Comparison of ENCODE assay signal across 1 mouse cellular context in the genomic region with DNA sequence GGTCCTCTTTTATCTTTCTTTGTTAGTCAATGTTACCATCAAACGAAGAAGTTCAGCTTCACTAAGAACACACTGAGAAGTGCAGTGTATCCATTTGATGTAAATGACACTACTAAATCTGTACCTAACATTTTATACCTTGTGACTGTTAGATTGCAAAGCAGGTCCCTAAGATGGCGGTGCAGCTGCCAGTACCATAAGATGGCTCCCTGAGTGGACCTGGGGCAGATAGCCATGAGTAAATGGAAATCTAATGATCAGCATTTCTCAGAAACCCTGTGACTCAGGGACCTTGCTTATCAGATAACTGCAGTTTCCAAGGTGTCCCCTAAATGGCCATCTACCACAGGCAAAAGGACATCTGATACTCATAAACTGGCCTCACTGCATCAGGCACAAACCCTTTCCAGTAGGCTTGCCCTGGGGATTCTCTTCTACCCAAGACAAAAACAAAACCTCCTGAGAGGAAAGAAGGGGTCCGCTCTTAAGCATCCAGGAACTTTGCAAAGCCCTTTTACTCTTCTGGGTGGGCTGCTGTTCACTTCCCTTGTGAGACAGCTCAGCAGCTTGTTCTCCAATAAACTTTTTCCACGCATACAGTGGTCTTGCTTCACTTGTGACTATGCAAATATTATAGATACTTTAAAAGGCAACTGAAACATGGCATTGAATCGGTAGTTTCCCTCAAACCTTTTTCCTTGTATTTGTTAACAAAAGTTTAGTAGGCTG.
TF ChIP-seq lines count a peak whose summit lies in the region.

No protein-coding gene starts in this region.

TF ChIP-seq in CH12.LX, 34 proteins besides CTCF, POLR2A, EP300 and RAD21:
- TF ChIP-seq NRF1 (IDR thresholded peaks at IDR 0.05; ENCODE audit: low read depth, low read length) (peak; percentile 56; the same call in 1 of the 2 replicates), MAFK (IDR thresholded peaks at IDR 0.05; ENCODE audit: insufficient replicate concordance, low read length) (peak; percentile 12; the same call in 1 of the 2 replicates), ELF1 (IDR thresholded peaks at IDR 0.05; ENCODE audit: low read depth, low read length) (no peak), JUN (IDR thresholded peaks at IDR 0.05; ENCODE audit: insufficient read depth, low read depth, low read length) (peak; percentile 2; the same call in 1 of the 2 replicates), ZKSCAN1 (IDR thresholded peaks at IDR 0.05; ENCODE audit: borderline replicate concordance, low read depth, low read length) (no peak), BHLHE40 (IDR thresholded peaks at IDR 0.05; ENCODE audit: low read depth, low read length) (peak; percentile 77), TBP (conservative IDR thresholded peaks at IDR 0.05; ENCODE audit: low read depth, low read length) (no peak), MAX (IDR thresholded peaks at IDR 0.05; ENCODE audit: low read length) (no peak), TCF12 (IDR thresholded peaks at IDR 0.05; ENCODE audit: low read depth, low read length) (peak; percentile 18; the same call in 1 of the 2 replicates), MEF2A (IDR thresholded peaks at IDR 0.05; ENCODE audit: borderline replicate concordance, low read depth, low read length) (0 out of 2 replicates have a peak, but pooled peaks have one; percentile 20), ETS1 (conservative IDR thresholded peaks at IDR 0.05; ENCODE audit: low read depth, low read length) (no peak; the same call in 1 of the 2 replicates), ZC3H11A (IDR thresholded peaks at IDR 0.05; ENCODE audit: low read depth, low read length) (0 out of 2 replicates have a peak, but pooled peaks have one; percentile 15), E2F4 (IDR thresholded peaks at IDR 0.05; ENCODE audit: insufficient replicate concordance, low read depth, low read length) (no peak), IRF4 (IDR thresholded peaks at IDR 0.05; ENCODE audit: low read depth, low read length) (peak; percentile 37; the same call in 1 of the 2 replicates), SIN3A (IDR thresholded peaks at IDR 0.05; ENCODE audit: low read length) (no peak), MYC (IDR thresholded peaks at IDR 0.05; ENCODE audit: low read depth, low read length) (no peak; the same call in 1 of the 2 replicates), NELFE (IDR thresholded peaks at IDR 0.05; ENCODE audit: low read depth, low read length) (no peak)
